Mouse (Mus musculus) erythroblast, adult 5-6 weeks (primary cell): Measurements from ENCODE around the gene Zmpste24. TPM values are rescaled to one million over a fixed set of nuclear protein-coding genes. Genes with fewer than 3 reads are reported as not detected.
A peak's percentile ranks its signal among the peaks of the same experiment; 100 is the strongest.

Experiments used
- ATAC-seq: replicated peaks from 2 replicates; pipeline ENCODE4 v1.8.0; 2016; ENCODE audit warnings: moderate number of reproducible peaks, mild to moderate bottlenecking, moderate TSS enrichment, inconsistent platforms; ENCODE audit not compliant: poor library complexity, low FRiP score, severe bottlenecking
- total RNA-seq, 2 experiments: library from RNA; stranded (forward) in 1 of 2; stranded (reverse) in 1 of 2; fragments of 150-400 nt in 1 of 2; fragments of 200-764, 138-1000 nt in 1 of 2; gene quantifications; 2 replicates each; pipeline versions ENCODE4 v1.2.3 to v1.2.4; 2015 to 2017; ENCODE audit warnings: low replicate concordance in 2 of 2

The Zmpste24 gene
- total RNA-seq (2015; ENCODE audit: low replicate concordance) = 37.3 and 38.0 TPM in 2 replicates
- total RNA-seq (2017; ENCODE audit: low replicate concordance) = 19.0 and 27.3 TPM in 2 replicates

- peak; percentile 91 for ATAC-seq
Measured at GRCm38 (mm10) chr4:121097650-121098378, at the start of gene Zmpste24. Gene Zmpste24, minus strand, starts transcription at chr4:121098241.

GRCm38 (mm10) chr4:121109126-121109525, 11.1 kb upstream of the Zmpste24 start, which contains the start of gene Tmco2:
Gene Tmco2, minus strand, starts transcription at chr4:121109226.
- no peak for ATAC-seq

GRCm38 (mm10) chr4:121103304-121103703, 5.3 kb upstream of the Zmpste24 start:
- ATAC-seq = no peak

GRCm38 (mm10) chr4:121090211-121090610, 7.8 kb downstream of the Zmpste24 start:
- no peak for ATAC-seq

GRCm38 (mm10) chr4:121088696-121089095, 9.3 kb downstream of the Zmpste24 start:
- no peak for ATAC-seq

GRCm38 (mm10) chr4:121084506-121084905, 13.5 kb downstream of the Zmpste24 start:
- no peak for ATAC-seq

GRCm38 (mm10) chr4:121080395-121080794, 17.6 kb downstream of the Zmpste24 start:
- no peak for ATAC-seq

GRCm38 (mm10) chr4:121077915-121078646, 20.0 kb downstream of the Zmpste24 start:
- no peak for ATAC-seq

- no peak for ATAC-seq
Measured at GRCm38 (mm10) chr4:121074250-121074649, 23.8 kb downstream of the Zmpste24 start.

GRCm38 (mm10) chr4:121065336-121065735, 32.7 kb downstream of the Zmpste24 start:
- no peak for ATAC-seq

GRCm38 (mm10) chr4:121059218-121059617, 38.8 kb downstream of the Zmpste24 start:
- ATAC-seq = peak; percentile 93

- no peak for ATAC-seq
Measured at GRCm38 (mm10) chr4:121057032-121057431, 41.0 kb downstream of the Zmpste24 start.

- ATAC-seq = no peak
Measured at GRCm38 (mm10) chr4:121056342-121056741, 41.7 kb downstream of the Zmpste24 start.

- ATAC-seq = no peak
Measured at GRCm38 (mm10) chr4:121052454-121053323, 45.4 kb downstream of the Zmpste24 start.

- ATAC-seq = no peak
Measured at GRCm38 (mm10) chr4:121051863-121052262, 46.2 kb downstream of the Zmpste24 start.

- no peak for ATAC-seq
Measured at GRCm38 (mm10) chr4:121042946-121043345, 55.1 kb downstream of the Zmpste24 start.

- ATAC-seq = no peak
Measured at GRCm38 (mm10) chr4:121042472-121042871, 55.6 kb downstream of the Zmpste24 start.

GRCm38 (mm10) chr4:121040897-121041671, 57.0 kb downstream of the Zmpste24 start:
- peak; percentile 64; the same call in 1 of the 2 replicates for ATAC-seq

GRCm38 (mm10) chr4:121040323-121040722, 57.7 kb downstream of the Zmpste24 start:
- ATAC-seq = no peak
